Mouse (Mus musculus) G1E (cell line): ENCODE measurements around the gene Pyurf.

Experiments used
- CTCF ChIP-seq: IDR thresholded peaks from 2 replicates; pipeline ENCODE4 v1.5.1; 2012; ENCODE audit warnings: low read depth, low read length, inconsistent platforms, mixed read lengths
- GATA1 ChIP-seq: IDR thresholded peaks from 2 replicates; pipeline ENCODE4 v1.6.1; 2012; ENCODE audit warnings: borderline replicate concordance, low read length, inconsistent platforms, mixed read lengths

GRCm38 (mm10) chr6:57691467-57692261 is at the start of gene Pyurf:
- TF ChIP-seq CTCF (no peak), GATA1 (no peak)
